Mouse (Mus musculus) lung, adult 2 months (tissue): ENCODE measurements at regions not wholly inside any gene's neighbourhood (a gene's known extent, or its start where the extent isn't known, plus 50 kb on each side); places are given as distances from the start of the nearest gene placed in this dataset.
A peak's percentile ranks its signal among the peaks of the same experiment; 100 is the strongest.

ENCODE experiments used
- CTCF ChIP-seq: fragments of 200-500 bp; IDR thresholded peaks from 2 replicates; pipeline ENCODE4 v1.5.1; 2011; ENCODE audit warnings: mild to moderate bottlenecking, low read length, control low read depth; ENCODE audit not compliant: insufficient read depth
- POLR2A ChIP-seq: fragments of 200-500 bp; IDR thresholded peaks from 2 replicates; pipeline ENCODE4 v1.6.1; 2011; ENCODE audit warnings: low read depth, mild to moderate bottlenecking, control low read depth, low read length, borderline replicate concordance; ENCODE audit errors: extremely low read depth

GRCm38 (mm10) chr19:28758854-28759253 is 76.0 kb upstream of the Slc1a1 start:
- peak; percentile 80 for TF ChIP-seq CTCF
- no peak for TF ChIP-seq POLR2A
